Mouse (Mus musculus) ES-Bruce4 (cell line): ENCODE measurements around the gene Sgsm2.

Source experiments
- CTCF ChIP-seq: IDR thresholded peaks from one replicate; pipeline ENCODE4 v1.8.1; 2011; ENCODE audit warnings: low read depth, low read length
- EP300 ChIP-seq: IDR thresholded peaks from 2 replicates; pipeline ENCODE4 v1.6.1; 2011; ENCODE audit warnings: low read depth, low read length; ENCODE audit not compliant: insufficient read depth

DNA sequence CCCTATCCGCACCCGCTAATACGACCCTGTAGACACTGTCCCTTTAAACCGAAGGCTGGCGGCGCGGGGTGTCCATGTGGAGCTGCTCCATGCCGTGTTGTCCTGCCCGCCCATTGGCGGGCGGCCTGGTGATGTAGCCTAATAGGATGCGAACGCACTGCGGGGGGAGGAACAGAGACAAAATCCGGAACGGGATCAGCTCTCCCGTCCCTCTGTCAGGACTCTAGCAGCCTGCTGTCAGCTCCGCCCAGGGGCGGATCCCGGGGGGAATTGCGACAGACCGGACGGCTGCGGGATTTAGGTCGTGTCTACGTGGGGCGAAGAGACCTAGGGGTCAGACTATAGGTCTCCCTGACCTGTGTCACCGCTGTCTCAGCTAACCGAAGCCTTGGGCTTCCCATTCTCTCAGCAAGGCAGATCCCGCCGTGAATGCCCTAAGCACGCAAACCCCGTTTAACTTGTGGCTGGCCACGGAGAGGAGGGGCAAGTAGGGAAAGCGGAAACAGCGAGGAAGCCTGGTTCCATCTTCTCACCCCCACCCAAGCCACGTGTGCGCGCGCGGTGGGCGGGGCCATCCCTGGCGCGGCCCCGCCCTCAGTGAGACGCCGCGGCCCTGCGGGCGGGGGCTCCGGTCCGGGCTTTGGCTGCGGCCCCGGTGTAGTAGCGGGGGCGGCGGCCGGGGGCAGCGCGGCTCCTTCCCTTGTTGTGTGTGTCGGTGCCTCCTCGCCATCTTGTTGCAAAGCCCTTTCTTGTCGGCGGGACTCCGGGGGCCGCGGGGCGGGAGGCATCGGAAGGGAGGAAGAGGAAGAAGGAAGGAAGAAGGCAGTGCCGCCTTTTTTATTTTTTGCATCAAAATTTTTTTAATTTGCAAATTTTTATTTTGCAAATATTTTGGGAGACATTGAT lies 66.4 kb downstream of the Sgsm2 start, which contains the start of gene Mnt:
- TF ChIP-seq CTCF, result no peak
- peak; percentile 66; the same call in 1 of the 2 replicates for TF ChIP-seq EP300
